20 mouse cellular contexts compared by ENCODE assay signal in genomic region chr16:89508223-89508622, GRCm38 (mm10). TPM values are rescaled to one million over a fixed set of nuclear protein-coding genes. Genes with fewer than 3 reads are reported as not detected.
"Had no signal": no experiment of that assay in that cellular context is flagged by ENCODE, and none has a peak within 500 bp of the region (broad histone marks: within the 10 kb centered on the region; RNA-seq: fewer than 3 reads in every experiment).

Gene Krtap7-1 (minus strand): TSS chr16:89508323.

- DNase-seq: cerebellum, postnatal 10 days; cerebellum, postnatal 14 days; cerebellum, postnatal 25 days; cerebellum, postnatal 36 days; embryo, embryonic 11 days; forebrain, postnatal 0 days; gastrocnemius, adult 2 months; gastrocnemius, postnatal 10 days; gastrocnemius, postnatal 14 days; gastrocnemius, postnatal 25 days; gastrocnemius, postnatal 36 days; heart, adult 11 months; heart, adult 18-20 months; heart, adult 2 months had no signal

RNA-seq across cellular contexts. Expression of gene Krtap7-1, which starts in this region (rescaled TPM):
- total RNA-seq: common myeloid progenitor, adult 5-6 weeks; gastrocnemius, adult 18-20 months; gastrocnemius, adult 2 months; gastrocnemius, adult 8-10 months; gastrocnemius, postnatal 14 days; gastrocnemius, postnatal 25 days; gastrocnemius, postnatal 36 days; gastrocnemius, postnatal 4 days; granulocyte monocyte progenitor cell, adult 5-6 weeks; heart, adult 18-20 months; heart, adult 2 months; heart, adult 8-10 months had no signal
